Mouse (Mus musculus) stomach, postnatal 0 days (tissue): Measurements from ENCODE around the gene Lzic.

Experiments used
- CTCF ChIP-seq: IDR thresholded peaks from 2 replicates; pipeline ENCODE4 v1.5.1; 2016; ENCODE audit warnings: antibody characterized with exemption, low read depth, mild to moderate bottlenecking, moderate library complexity
- EP300 ChIP-seq: optimal IDR thresholded peaks from 2 replicates; pipeline ENCODE3; 2016; ENCODE audit warnings: antibody characterized with exemption

- TF ChIP-seq EP300: no peak
- no peak for TF ChIP-seq CTCF
These were observed 2.7 kb downstream of the Lzic start for GRCm38 (mm10) chr4:149487729-149488128.
